Mouse (Mus musculus): ENCODE measurements around the gene Ero1lb. TPM values are rescaled to one million over a fixed set of nuclear protein-coding genes. Genes with fewer than 3 reads are reported as not detected.
"Not testable (repeated sequence)": the region's sequence is repeated elsewhere in the genome, so short reads cannot be mapped to it uniquely, and the experiment has no call there.

The Ero1lb gene
- total and polyA plus RNA-seq, 3 experiments = 4.2 to 5.8 TPM; not detected in 1

GRCm38 (mm10) chr13:12616489-12616888 lies 50.8 kb downstream of the Ero1lb start:
- H3K27me3 ChIP-seq (ENCODE audit: control insufficient read depth in 1 of 2, insufficient read depth in 2 of 2, low read length in 2 of 2); H3K4me3 ChIP-seq (ENCODE audit: control insufficient read depth in 1 of 2, insufficient read depth in 1 of 2, low read depth in 2 of 2, low read length in 2 of 2); H3K79me2 ChIP-seq (ENCODE audit: control insufficient read depth, insufficient read depth, low read length, poor library complexity); H3K9ac ChIP-seq (ENCODE audit: control insufficient read depth, low read depth, low read length, poor library complexity, severe bottlenecking); H3K9me3 ChIP-seq (replicated peaks; ENCODE audit: insufficient read depth, low read length): not testable (repeated sequence)
- H3K36me3 ChIP-seq (ENCODE audit: control insufficient read depth in 1 of 2, insufficient read depth in 2 of 2, low read length in 2 of 2) = peaks cover 0 to 11% of the 10 kb centered on the region in 2 experiments; a peak in 2 of 4 replicates
- peak overlapping the region; percentile 30 for H3K27ac ChIP-seq (ENCODE audit: control insufficient read depth, low read depth, low read length)
- peaks cover 0 to 11% of the 10 kb centered on the region in 2 experiments; a peak in 3 of 4 replicates for H3K4me1 ChIP-seq (ENCODE audit: control insufficient read depth in 1 of 2, insufficient read depth in 2 of 2, low read length in 2 of 2)
- DNase-seq (ENCODE audit: low read depth, low spot score) = peak; percentile 68
- 0 out of 2 replicates have a peak, but pooled peaks have one; percentile 29 for TF ChIP-seq MAZ (IDR thresholded peaks at IDR 0.05; ENCODE audit: low read depth, low read length)
- TF ChIP-seq EP300 (IDR thresholded peaks at IDR 0.05; ENCODE audit: low read depth in 1 of 2, low read length in 2 of 2) = peak; percentile 34 to 35; a peak in 2 of 4 replicates
- TF ChIP-seq GATA1 (IDR thresholded peaks at IDR 0.05; ENCODE audit: low read depth, low read length) = peak; percentile 84
- TF ChIP-seq TAL1 (IDR thresholded peaks at IDR 0.05; ENCODE audit: low read length) = peak; percentile 47; the same call in 1 of the 2 replicates
- TF ChIP-seq TCF12 (IDR thresholded peaks at IDR 0.05; ENCODE audit: low read depth, low read length) = peak; percentile 62

- not testable (repeated sequence) for H3K9me3 ChIP-seq (replicated peaks; ENCODE audit: insufficient read depth, low read length); H3K27ac ChIP-seq (ENCODE audit: control insufficient read depth, low read depth, low read length); DNase-seq (ENCODE audit: low read depth, low spot score); H3K9ac ChIP-seq (ENCODE audit: control insufficient read depth, low read depth, low read length, poor library complexity, severe bottlenecking); H3K79me2 ChIP-seq (ENCODE audit: control insufficient read depth, insufficient read depth, low read length, poor library complexity); H3K27me3 ChIP-seq (ENCODE audit: control insufficient read depth in 1 of 2, insufficient read depth in 2 of 2, low read length in 2 of 2); H3K4me3 ChIP-seq (ENCODE audit: control insufficient read depth in 1 of 2, insufficient read depth in 1 of 2, low read depth in 2 of 2, low read length in 2 of 2)
- H3K4me1 ChIP-seq (ENCODE audit: control insufficient read depth in 1 of 2, insufficient read depth in 2 of 2, low read length in 2 of 2) = peaks cover 0 to 11% of the 10 kb centered on the region in 2 experiments; a peak in 3 of 4 replicates
- H3K36me3 ChIP-seq (ENCODE audit: control insufficient read depth in 1 of 2, insufficient read depth in 2 of 2, low read length in 2 of 2) = peaks cover 0 to 11% of the 10 kb centered on the region in 2 experiments; a peak in 2 of 4 replicates
These were observed 54.1 kb downstream of the Ero1lb start for GRCm38 (mm10) chr13:12619808-12620207.

DNA sequence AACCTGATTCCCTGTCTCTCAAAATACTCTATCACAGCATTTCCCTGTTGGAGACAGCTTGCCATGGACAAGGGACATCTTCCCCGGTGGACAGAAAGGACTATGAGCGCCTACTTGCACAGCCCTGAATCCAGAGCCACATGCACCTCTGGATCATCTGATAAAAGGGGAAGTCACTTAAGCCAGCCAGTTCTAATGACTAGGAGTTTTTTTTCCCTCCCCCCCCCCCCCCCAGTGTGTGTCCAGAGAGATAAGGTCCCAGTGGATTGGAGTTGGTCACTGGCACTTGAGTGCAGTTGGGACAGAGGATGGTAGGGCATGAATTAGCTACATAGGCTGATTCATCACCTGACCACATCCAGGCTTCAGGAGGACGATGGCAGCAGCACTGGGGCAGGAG lies 60.4 kb downstream of the Ero1lb start:
- not testable (repeated sequence) for H3K27me3 ChIP-seq (ENCODE audit: control insufficient read depth in 1 of 2, insufficient read depth in 2 of 2, low read length in 2 of 2); H3K4me3 ChIP-seq (ENCODE audit: control insufficient read depth in 1 of 2, insufficient read depth in 1 of 2, low read depth in 2 of 2, low read length in 2 of 2); H3K4me1 ChIP-seq (ENCODE audit: control insufficient read depth in 1 of 2, insufficient read depth in 2 of 2, low read length in 2 of 2); H3K36me3 ChIP-seq (ENCODE audit: control insufficient read depth in 1 of 2, insufficient read depth in 2 of 2, low read length in 2 of 2); H3K9me3 ChIP-seq (replicated peaks; ENCODE audit: insufficient read depth, low read length); H3K27ac ChIP-seq (ENCODE audit: control insufficient read depth, low read depth, low read length); H3K79me2 ChIP-seq (ENCODE audit: control insufficient read depth, insufficient read depth, low read length, poor library complexity); H3K9ac ChIP-seq (ENCODE audit: control insufficient read depth, low read depth, low read length, poor library complexity, severe bottlenecking)
- DNase-seq (ENCODE audit: low read depth, low spot score) = peak; percentile 56
- TF ChIP-seq TAL1 (IDR thresholded peaks at IDR 0.05; ENCODE audit: low read length) = peak; percentile 28; the same call in 1 of the 2 replicates
- TF ChIP-seq EP300 (IDR thresholded peaks at IDR 0.05; ENCODE audit: low read depth in 1 of 2, low read length in 2 of 2) = peak in 1 of 2 experiments; percentile 15; a peak in 1 of 4 replicates
- TF ChIP-seq TCF12 (IDR thresholded peaks at IDR 0.05; ENCODE audit: low read depth, low read length) = 0 out of 2 replicates have a peak, but pooled peaks have one; percentile 37
- peak; percentile 24; the same call in 1 of the 2 replicates for TF ChIP-seq ZNF384 (IDR thresholded peaks at IDR 0.05; ENCODE audit: low read depth, low read length)

DNA sequence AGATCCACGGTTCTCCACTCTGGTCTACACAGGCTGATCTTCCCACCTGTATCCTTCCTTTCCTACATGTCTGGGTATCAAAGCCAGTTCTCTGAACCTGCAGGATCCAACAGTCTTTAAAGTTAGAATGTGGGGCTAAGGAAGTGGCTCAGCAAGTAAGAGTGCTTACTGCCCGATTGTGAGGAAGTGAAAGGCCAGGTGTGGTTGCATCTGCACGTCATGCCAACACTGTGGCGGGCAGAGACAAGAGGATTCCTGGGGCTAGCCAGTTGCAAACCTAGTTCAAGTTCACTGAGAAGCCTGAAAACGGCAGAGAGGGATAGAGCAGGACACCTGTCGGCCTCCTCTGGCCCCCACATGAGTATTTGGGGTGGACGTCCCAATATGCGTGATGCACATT lies 62.1 kb downstream of the Ero1lb start:
- DNase-seq (ENCODE audit: low read depth, low spot score); H3K27ac ChIP-seq (ENCODE audit: control insufficient read depth, low read depth, low read length); H3K9ac ChIP-seq (ENCODE audit: control insufficient read depth, low read depth, low read length, poor library complexity, severe bottlenecking); H3K4me3 ChIP-seq (ENCODE audit: control insufficient read depth in 1 of 2, insufficient read depth in 1 of 2, low read depth in 2 of 2, low read length in 2 of 2); H3K4me1 ChIP-seq (ENCODE audit: control insufficient read depth in 1 of 2, insufficient read depth in 2 of 2, low read length in 2 of 2); H3K36me3 ChIP-seq (ENCODE audit: control insufficient read depth in 1 of 2, insufficient read depth in 2 of 2, low read length in 2 of 2); H3K9me3 ChIP-seq (replicated peaks; ENCODE audit: insufficient read depth, low read length); H3K79me2 ChIP-seq (ENCODE audit: control insufficient read depth, insufficient read depth, low read length, poor library complexity); H3K27me3 ChIP-seq (ENCODE audit: control insufficient read depth in 1 of 2, insufficient read depth in 2 of 2, low read length in 2 of 2): not testable (repeated sequence)

GRCm38 (mm10) chr13:12628181-12628580 lies 62.5 kb downstream of the Ero1lb start:
- H3K27me3 ChIP-seq (ENCODE audit: control insufficient read depth in 1 of 2, insufficient read depth in 2 of 2, low read length in 2 of 2); H3K9me3 ChIP-seq (replicated peaks; ENCODE audit: insufficient read depth, low read length); H3K4me1 ChIP-seq (ENCODE audit: control insufficient read depth in 1 of 2, insufficient read depth in 2 of 2, low read length in 2 of 2); H3K79me2 ChIP-seq (ENCODE audit: control insufficient read depth, insufficient read depth, low read length, poor library complexity); H3K4me3 ChIP-seq (ENCODE audit: control insufficient read depth in 1 of 2, insufficient read depth in 1 of 2, low read depth in 2 of 2, low read length in 2 of 2); H3K27ac ChIP-seq (ENCODE audit: control insufficient read depth, low read depth, low read length); H3K36me3 ChIP-seq (ENCODE audit: control insufficient read depth in 1 of 2, insufficient read depth in 2 of 2, low read length in 2 of 2); H3K9ac ChIP-seq (ENCODE audit: control insufficient read depth, low read depth, low read length, poor library complexity, severe bottlenecking); DNase-seq (ENCODE audit: low read depth, low spot score): not testable (repeated sequence)

DNA sequence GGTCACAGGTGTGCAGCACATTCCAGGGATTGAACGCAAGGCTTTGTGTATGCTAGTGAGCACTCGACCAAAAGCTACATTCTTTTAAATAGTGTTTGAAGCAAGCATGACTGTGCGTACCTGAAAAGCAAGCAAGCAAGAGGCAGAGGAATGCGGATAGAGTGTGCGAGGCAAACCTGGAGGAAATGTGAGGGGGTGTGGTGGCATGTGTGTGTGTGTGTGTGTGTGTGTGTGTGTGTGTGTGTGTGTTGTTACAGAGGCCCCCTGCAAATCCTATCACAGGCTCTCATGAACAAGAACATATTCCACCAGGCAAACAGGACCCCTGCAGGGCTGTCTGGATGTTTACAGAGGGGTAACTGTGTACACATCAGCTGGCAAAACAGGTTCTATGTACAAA lies 64.6 kb downstream of the Ero1lb start:
- H3K9ac ChIP-seq (ENCODE audit: control insufficient read depth, low read depth, low read length, poor library complexity, severe bottlenecking); H3K36me3 ChIP-seq (ENCODE audit: control insufficient read depth in 1 of 2, insufficient read depth in 2 of 2, low read length in 2 of 2); H3K4me1 ChIP-seq (ENCODE audit: control insufficient read depth in 1 of 2, insufficient read depth in 2 of 2, low read length in 2 of 2); DNase-seq (ENCODE audit: low read depth, low spot score); H3K9me3 ChIP-seq (replicated peaks; ENCODE audit: insufficient read depth, low read length); H3K79me2 ChIP-seq (ENCODE audit: control insufficient read depth, insufficient read depth, low read length, poor library complexity); H3K27me3 ChIP-seq (ENCODE audit: control insufficient read depth in 1 of 2, insufficient read depth in 2 of 2, low read length in 2 of 2); H3K4me3 ChIP-seq (ENCODE audit: control insufficient read depth in 1 of 2, insufficient read depth in 1 of 2, low read depth in 2 of 2, low read length in 2 of 2); H3K27ac ChIP-seq (ENCODE audit: control insufficient read depth, low read depth, low read length): not testable (repeated sequence)

Data from MEL (cell line).